Mouse (Mus musculus) hindbrain, embryonic 12.5 days (tissue): Measurements from ENCODE around the gene Gm21985. TPM values are rescaled to one million over a fixed set of nuclear protein-coding genes. Genes with fewer than 3 reads are reported as not detected.
A peak's percentile ranks its signal among the peaks of the same experiment; 100 is the strongest.
"Not testable (repeated sequence)": the region's sequence is repeated elsewhere in the genome, so short reads cannot be mapped to it uniquely, and the experiment has no call there.

Source experiments
- ATAC-seq: fragments of 200-750 bp; cut with Nextera tagmentation; 2 replicates; pipeline ENCODE4 v1.8.0; 2017; ENCODE audit warnings: moderate TSS enrichment; ENCODE audit not compliant: low FRiP score
- H3K27ac ChIP-seq: fragments of 300-500 bp; sonication (generic); 2 replicates; pipeline ENCODE4 v1.5.1; 2016; ENCODE audit warnings: mild to moderate bottlenecking
- H3K27me3 ChIP-seq: fragments of 300-500 bp; sonication (generic); 2 replicates; pipeline ENCODE4 v1.6.1; 2016; ENCODE audit warnings: mild to moderate bottlenecking
- H3K36me3 ChIP-seq: fragments of 300-500 bp; sonication (generic); 2 replicates; pipeline ENCODE4 v1.6.1; 2016; ENCODE audit warnings: mild to moderate bottlenecking
- H3K4me1 ChIP-seq: fragments of 300-500 bp; sonication (generic); 2 replicates; pipeline ENCODE4 v1.6.1; 2016
- H3K4me2 ChIP-seq: fragments of 300-500 bp; sonication (generic); replicated peaks from 2 replicates; pipeline ENCODE4 v1.6.1; 2016; ENCODE audit warnings: mild to moderate bottlenecking
- H3K4me3 ChIP-seq: fragments of 300-500 bp; sonication (generic); 2 replicates; pipeline ENCODE4 v1.5.1; 2016; ENCODE audit warnings: mild to moderate bottlenecking
- H3K9ac ChIP-seq: fragments of 300-500 bp; sonication (generic); 2 replicates; pipeline ENCODE4 v1.6.1; 2016; ENCODE audit warnings: mild to moderate bottlenecking, moderate library complexity
- H3K9me3 ChIP-seq: fragments of 300-500 bp; sonication (generic); replicated peaks from 2 replicates; pipeline ENCODE4 v1.6.1; 2016; ENCODE audit warnings: mild to moderate bottlenecking
- WGBS: fragments of 180-500 bp; shearing (Covaris S2); methylation state at CpG from one replicate; pipeline ENCODE4 v1.1.7; 2016; 5-methylcytosine and 5-hydroxymethylcytosine counted together
- polyA plus RNA-seq: library from polyadenylated mRNA; unstranded; fragments of >200 nt; fragmentation: Nextera tagmentation; extraction: Ambion mirVana; gene quantifications from 2 replicates; pipeline ENCODE4 v1.2.1, GENCODE M21; 2016

The Gm21985 gene
- polyA plus RNA-seq, 1 experiment from 2014 or later, result not detected

DNA sequence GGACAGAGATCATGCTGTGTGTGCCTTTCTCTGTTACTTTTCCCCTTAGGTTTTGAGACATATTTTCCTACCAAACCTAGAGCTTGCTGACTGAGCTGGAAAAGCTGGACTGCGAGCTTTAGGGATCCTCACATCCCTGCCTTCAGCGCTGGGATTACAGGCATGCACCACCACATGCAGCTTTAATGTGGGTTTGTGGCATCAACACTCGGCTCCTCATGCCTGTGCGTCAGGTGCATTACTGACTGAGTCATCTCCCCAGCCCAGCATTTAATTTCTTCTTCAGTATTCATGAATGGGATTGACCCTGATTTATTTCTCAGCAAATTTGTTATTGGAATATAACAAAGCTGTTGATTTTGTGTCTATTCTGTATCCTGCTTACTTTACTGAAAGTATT is 170.2 kb downstream of the Gm21985 start:
- WGBS, result 82% methylated on average over 4 of the region's 4 CpGs
- H3K36me3 ChIP-seq, result no peaks in the 10 kb centered on the region
- no peak overlapping the region for H3K27ac ChIP-seq
- H3K4me2 ChIP-seq, result no peak overlapping the region
- no peaks in the 10 kb centered on the region for H3K4me1 ChIP-seq
- H3K4me3 ChIP-seq, result no peak overlapping the region
- no peak for ATAC-seq
- H3K9me3 ChIP-seq, result no peaks in the 10 kb centered on the region
- H3K9ac ChIP-seq, result no peak overlapping the region
- no peaks in the 10 kb centered on the region for H3K27me3 ChIP-seq

- no peaks in the 10 kb centered on the region for H3K4me1 ChIP-seq
- no peaks in the 10 kb centered on the region for H3K27me3 ChIP-seq
- H3K4me2 ChIP-seq, result no peak overlapping the region
- no peak overlapping the region for H3K9ac ChIP-seq
- H3K36me3 ChIP-seq, result no peaks in the 10 kb centered on the region
- no peak overlapping the region for H3K27ac ChIP-seq
- ATAC-seq, result no peak
- WGBS, result 91% methylated on average over 2 of the region's 2 CpGs
- no peak overlapping the region for H3K4me3 ChIP-seq
- no peaks in the 10 kb centered on the region for H3K9me3 ChIP-seq
Measured at GRCm38 (mm10) chr2:112437589-112437988, 171.5 kb downstream of the Gm21985 start.

- H3K4me3 ChIP-seq, result no peak overlapping the region
- ATAC-seq, result no peak
- no peak overlapping the region for H3K4me2 ChIP-seq
- H3K27ac ChIP-seq, result no peak overlapping the region
- H3K9ac ChIP-seq, result no peak overlapping the region
- 74% methylated on average over 2 of the region's 2 CpGs for WGBS
- H3K36me3 ChIP-seq, result no peaks in the 10 kb centered on the region
- no peaks in the 10 kb centered on the region for H3K9me3 ChIP-seq
- no peaks in the 10 kb centered on the region for H3K4me1 ChIP-seq
- H3K27me3 ChIP-seq, result no peaks in the 10 kb centered on the region
Measured at GRCm38 (mm10) chr2:112443491-112443890, 177.4 kb downstream of the Gm21985 start.

- no peaks in the 10 kb centered on the region for H3K27me3 ChIP-seq
- no peak overlapping the region for H3K4me2 ChIP-seq
- no peak overlapping the region for H3K4me3 ChIP-seq
- H3K9me3 ChIP-seq, result no peaks in the 10 kb centered on the region
- no peak for ATAC-seq
- no peak overlapping the region for H3K9ac ChIP-seq
- no peaks in the 10 kb centered on the region for H3K4me1 ChIP-seq
- H3K27ac ChIP-seq, result no peak overlapping the region
- no peaks in the 10 kb centered on the region for H3K36me3 ChIP-seq
Measured at GRCm38 (mm10) chr2:112445511-112445910, 179.4 kb downstream of the Gm21985 start.

DNA sequence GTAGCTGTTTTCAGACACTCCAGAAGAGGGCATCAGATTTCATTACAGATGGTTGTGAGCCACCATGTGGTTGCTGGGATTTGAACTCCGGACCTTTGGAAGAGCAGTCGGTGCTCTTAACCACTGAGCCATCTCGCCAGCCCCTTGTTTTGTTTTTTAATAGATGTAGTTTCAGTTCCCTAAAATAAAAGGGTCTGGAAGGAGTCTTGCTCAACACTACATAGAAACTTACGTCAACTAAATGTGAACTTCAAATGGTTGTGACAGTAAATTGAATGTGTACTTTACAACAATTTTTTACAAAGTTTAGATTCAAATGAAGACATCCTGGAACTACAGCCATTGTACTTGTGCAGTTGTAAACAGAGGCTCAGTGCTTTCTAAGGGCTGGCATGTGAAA is 181.9 kb downstream of the Gm21985 start:
- not testable (repeated sequence) for H3K4me1 ChIP-seq, H3K4me2 ChIP-seq, H3K27ac ChIP-seq, H3K27me3 ChIP-seq, H3K4me3 ChIP-seq, ATAC-seq, H3K36me3 ChIP-seq, H3K9me3 ChIP-seq, H3K9ac ChIP-seq
- 77% methylated on average over 4 of the region's 4 CpGs for WGBS

DNA sequence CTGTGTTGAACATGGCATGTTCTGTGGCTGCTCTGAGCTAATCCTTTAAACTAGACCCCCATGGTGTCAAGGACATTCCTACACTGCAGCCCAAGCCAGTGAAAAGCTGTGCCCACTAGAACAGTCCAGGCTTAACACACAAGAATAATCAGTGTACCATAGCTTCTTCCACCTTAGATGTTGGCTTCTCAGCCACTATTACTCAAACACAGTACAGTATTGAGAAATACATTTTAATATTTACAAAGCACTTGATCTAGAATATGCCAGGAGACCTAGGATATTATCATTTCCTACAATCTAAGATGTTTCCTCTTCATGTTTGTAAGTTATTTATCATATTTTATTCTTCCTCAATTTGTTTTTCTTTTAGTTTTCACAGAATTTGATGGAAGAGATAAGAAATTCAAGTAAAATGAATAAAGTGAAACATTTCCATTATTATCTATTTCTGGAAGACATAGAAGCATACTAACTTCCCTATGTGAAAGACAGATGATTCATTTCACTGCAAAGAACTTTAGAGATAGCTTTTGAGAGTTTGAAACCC is 182.5 kb downstream of the Gm21985 start:
- Histone ChIP-seq H3K27me3 (no peaks in the 10 kb centered on the region), H3K27ac (no peak overlapping the region), H3K9me3 (no peaks in the 10 kb centered on the region), H3K9ac (no peak overlapping the region), H3K4me1 (no peaks in the 10 kb centered on the region), H3K4me3 (no peak overlapping the region), H3K36me3 (no peaks in the 10 kb centered on the region), H3K4me2 (no peak overlapping the region)
- no peak for ATAC-seq

DNA sequence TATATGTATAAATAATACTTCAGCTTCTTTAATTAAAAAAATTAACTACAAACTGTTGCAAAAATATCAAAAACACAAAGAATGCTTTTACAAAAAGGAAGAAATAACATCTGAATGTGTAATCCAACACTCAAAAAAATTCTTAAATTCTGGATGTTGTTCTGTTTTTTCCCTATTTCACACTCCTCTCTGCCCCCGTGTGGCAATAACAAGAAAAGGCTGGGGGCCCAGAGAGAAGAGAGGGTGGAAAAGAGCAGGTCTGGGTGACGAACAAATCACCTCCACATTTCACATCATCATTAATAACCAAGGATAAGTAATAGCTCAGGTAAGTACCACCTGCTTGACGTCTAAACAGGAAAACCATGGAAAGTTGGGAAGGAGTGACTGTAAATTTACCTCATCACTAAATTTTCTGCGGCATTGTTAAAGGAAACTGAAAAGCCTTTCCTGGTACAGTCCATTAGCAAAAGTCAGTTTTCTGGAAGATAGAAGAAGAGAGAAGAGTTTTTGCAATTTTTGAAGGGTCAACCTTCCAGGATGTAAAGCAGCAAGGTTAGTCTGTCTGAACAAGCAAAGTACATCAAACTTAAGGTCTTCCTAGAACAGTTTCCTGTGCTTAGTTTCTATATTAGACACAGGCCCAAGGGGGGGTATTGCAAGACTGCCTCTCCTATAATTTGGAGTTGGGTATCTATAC is 183.6 kb downstream of the Gm21985 start:
- H3K36me3 ChIP-seq, result no peaks in the 10 kb centered on the region
- H3K4me2 ChIP-seq, result no peak overlapping the region
- H3K27me3 ChIP-seq, result no peaks in the 10 kb centered on the region
- H3K4me3 ChIP-seq, result no peak overlapping the region
- no peak overlapping the region for H3K27ac ChIP-seq
- H3K9ac ChIP-seq, result no peak overlapping the region
- H3K4me1 ChIP-seq, result 0 out of 2 replicates have a peak, but pooled peaks cover 3% of the 10 kb centered on the region
- H3K9me3 ChIP-seq, result no peaks in the 10 kb centered on the region
- no peak for ATAC-seq
- WGBS, result 37% methylated on average over 4 of the region's 4 CpGs

GRCm38 (mm10) chr2:112452513-112452912 is 186.4 kb downstream of the Gm21985 start:
- not testable (repeated sequence) for ATAC-seq, H3K9ac ChIP-seq, H3K27ac ChIP-seq, H3K27me3 ChIP-seq, H3K9me3 ChIP-seq, H3K4me3 ChIP-seq, H3K36me3 ChIP-seq, H3K4me2 ChIP-seq
- H3K4me1 ChIP-seq, result peaks cover 12% of the 10 kb centered on the region

GRCm38 (mm10) chr2:112454125-112454861 is 188.2 kb downstream of the Gm21985 start:
- ATAC-seq, result peak; percentile 69
- peak overlapping the region; percentile 80 for H3K27ac ChIP-seq
- peak overlapping the region; percentile 88 for H3K9ac ChIP-seq
- no peaks in the 10 kb centered on the region for H3K9me3 ChIP-seq
- H3K36me3 ChIP-seq, result no peaks in the 10 kb centered on the region
- H3K4me3 ChIP-seq, result peak overlapping the region; percentile 84
- peak overlapping the region; percentile 80 for H3K4me2 ChIP-seq
- no peaks in the 10 kb centered on the region for H3K27me3 ChIP-seq
- 32% methylated on average over 17 of the region's 17 CpGs for WGBS
- peaks cover 12% of the 10 kb centered on the region for H3K4me1 ChIP-seq

- Histone ChIP-seq H3K4me1 (peaks cover 12% of the 10 kb centered on the region), H3K27ac (peak within 1 kb of the TSS; percentile 80), H3K4me3 (peak within 1 kb of the TSS; percentile 84), H3K36me3 (peaks cover 2% of the 10 kb centered on the region), H3K9me3 (no peaks in the 10 kb centered on the region), H3K4me2 (peak within 1 kb of the TSS; percentile 80), H3K9ac (peak within 1 kb of the TSS; percentile 88), H3K27me3 (no peaks in the 10 kb centered on the region)
- under 1% methylated on average over 49 of the region's 49 CpGs for WGBS
- ATAC-seq, result peak; percentile 97
Measured at GRCm38 (mm10) chr2:112454862-112455564, 188.9 kb downstream of the Gm21985 start, which contains the start of gene Emc7. Gene Emc7 (plus strand): TSS chr2:112454997.
